Mouse (Mus musculus) cerebellum, adult 2 months (tissue): ENCODE data around the gene Casc3. TPM values are rescaled to one million over a fixed set of nuclear protein-coding genes. Genes with fewer than 3 reads are reported as not detected.

ENCODE experiments used
- DNase-seq, 2 experiments: peaks; one replicate each; pipeline ENCODE4 v3.0.0; 2021
- H3K27ac ChIP-seq: fragments of 200-500 bp; 2 replicates; pipeline ENCODE4 v1.5.1; 2012; ENCODE audit warnings: low read length, control low read depth, inconsistent platforms; ENCODE audit not compliant: insufficient read depth
- H3K27me3 ChIP-seq: fragments of 200-500 bp; 2 replicates; pipeline ENCODE4 v1.6.1; 2012; ENCODE audit warnings: inconsistent platforms, mild to moderate bottlenecking, low read length, moderate library complexity; ENCODE audit not compliant: control insufficient read depth, insufficient read depth
- H3K4me1 ChIP-seq: fragments of 200-500 bp; 2 replicates; pipeline ENCODE4 v1.6.1; 2011; ENCODE audit warnings: low read length; ENCODE audit not compliant: control insufficient read depth, insufficient read depth
- H3K4me3 ChIP-seq: fragments of 200-500 bp; replicated peaks from 2 replicates; pipeline ENCODE3; 2011; ENCODE audit warnings: mild to moderate bottlenecking, low read depth, low read length, control low read depth; ENCODE audit not compliant: insufficient read depth
- CTCF ChIP-seq: fragments of 200-500 bp; IDR thresholded peaks from 2 replicates; pipeline ENCODE4 v1.5.1; 2011; ENCODE audit warnings: low read depth, mild to moderate bottlenecking, control low read depth, low read length, moderate library complexity, borderline replicate concordance; ENCODE audit not compliant: insufficient read depth
- POLR2A ChIP-seq: fragments of 200-500 bp; IDR thresholded peaks from 2 replicates; pipeline ENCODE4 v1.6.1; 2011; ENCODE audit warnings: low read length, control low read depth, borderline replicate concordance; ENCODE audit not compliant: insufficient read depth
- WGBS: fragments of 180-500 bp; shearing (Covaris S2); methylation state at CpG from one replicate; pipeline ENCODE4 v1.1.7; 2018; 5-methylcytosine and 5-hydroxymethylcytosine counted together
- polyA plus RNA-seq: library from polyadenylated mRNA; depleted of rRNA; stranded (reverse); fragments of >200 nt; gene quantifications from 2 replicates; pipeline ENCODE4 v1.2.3, GENCODE M21; 2012

The Casc3 gene
- polyA plus RNA-seq, 1 experiment = 55.5 TPM

DNA sequence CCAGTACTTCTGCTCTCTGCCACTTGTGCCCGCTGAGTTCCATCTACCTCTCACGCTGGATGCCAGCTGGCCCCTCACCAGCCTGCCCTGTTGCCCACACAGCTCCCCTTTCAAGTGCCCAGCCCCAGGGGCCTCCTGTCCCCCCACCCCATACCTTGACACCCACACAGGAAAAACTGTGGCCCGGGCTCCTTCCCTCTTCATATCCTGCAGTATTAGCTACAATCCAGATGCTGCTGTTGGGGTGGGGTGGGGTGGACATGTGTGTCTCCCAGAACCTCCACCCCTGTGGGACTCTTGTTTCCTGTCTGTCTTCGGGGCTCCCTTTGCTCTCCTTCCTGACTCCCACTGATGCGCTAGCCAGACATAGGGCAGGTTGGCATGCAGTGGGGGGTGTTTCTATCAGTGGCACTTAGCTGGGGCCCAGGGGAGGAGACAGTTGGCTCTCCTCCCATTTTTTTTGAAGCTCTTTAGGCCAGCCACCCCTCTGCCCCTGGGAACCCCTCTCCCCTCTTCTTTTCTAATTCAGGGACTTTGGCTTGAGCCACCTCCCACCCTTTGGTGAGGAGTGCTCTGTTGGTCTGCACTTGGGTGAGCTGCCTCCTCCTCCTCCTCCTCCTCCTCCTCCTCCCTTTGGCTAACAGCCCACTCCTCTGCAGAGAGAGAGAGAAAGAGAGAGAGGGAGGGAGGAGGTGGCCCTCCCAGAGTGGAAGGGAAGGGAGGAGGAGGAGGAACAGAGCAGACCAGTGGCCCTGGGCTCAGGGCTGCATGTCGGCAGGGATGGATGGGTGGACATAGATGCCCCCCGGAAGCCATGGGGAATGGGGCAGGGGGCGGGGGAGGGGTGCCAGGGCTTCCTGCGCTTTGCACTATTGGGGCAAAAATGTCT is 39.0 kb upstream of the Casc3 start:
- no peak overlapping the region for H3K27ac ChIP-seq
- no peak overlapping the region for H3K4me3 ChIP-seq
- TF ChIP-seq CTCF (no peak), POLR2A (no peak)
- DNase-seq = peak in 1 of 2 experiments; percentile 41
- H3K27me3 ChIP-seq = no peaks in the 10 kb centered on the region
- 19% methylated on average over 9 of the region's 9 CpGs for WGBS
- H3K4me1 ChIP-seq = peaks cover 46% of the 10 kb centered on the region

DNA sequence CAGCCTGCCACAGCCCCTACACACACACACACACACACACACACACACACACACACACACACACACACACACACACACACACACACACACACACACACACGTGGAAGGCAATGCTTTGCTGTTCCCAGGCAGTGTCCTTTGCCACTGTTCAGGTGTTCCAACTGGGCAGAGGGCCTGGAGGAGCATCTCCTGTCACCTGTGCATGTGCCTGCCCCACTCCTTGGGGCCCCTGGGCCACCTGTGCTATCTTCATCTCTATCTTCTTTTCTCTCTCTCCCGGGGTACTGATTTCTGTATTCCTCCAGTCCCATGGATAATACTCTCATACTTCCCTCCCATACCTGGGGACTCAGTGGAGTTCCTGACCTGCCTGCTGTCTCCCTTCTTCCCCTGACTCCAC is 38.4 kb upstream of the Casc3 start:
- DNase-seq = peak in 1 of 2 experiments; percentile 40

DNA sequence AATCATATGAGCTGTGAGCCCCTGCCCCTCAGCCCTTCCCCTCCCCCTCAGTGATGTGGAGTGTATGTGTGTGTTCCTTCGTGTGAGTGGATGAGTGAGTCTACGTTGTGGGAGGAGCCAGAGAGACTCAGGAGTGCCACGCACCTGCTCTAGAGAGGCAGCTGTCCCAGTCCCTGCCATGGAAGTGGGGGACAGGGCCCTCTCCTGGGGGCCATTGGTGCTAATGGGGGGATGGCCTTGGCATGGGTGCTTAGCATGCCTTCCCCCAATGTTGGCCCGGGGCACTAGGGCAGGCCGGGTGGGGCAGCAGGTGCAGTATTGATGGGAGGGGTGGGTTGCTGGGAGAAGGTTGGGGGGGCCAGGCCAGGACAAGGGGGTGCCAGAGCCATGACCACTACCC is 37.9 kb upstream of the Casc3 start:
- no peak for TF ChIP-seq POLR2A
- TF ChIP-seq CTCF = no peak
- Histone ChIP-seq H3K27ac (no peak overlapping the region), H3K4me3 (no peak overlapping the region), H3K27me3 (no peaks in the 10 kb centered on the region), H3K4me1 (peaks cover 54% of the 10 kb centered on the region)
- 6% methylated on average over 5 of the region's 5 CpGs for WGBS
- DNase-seq = peak in 1 of 2 experiments; percentile 37

More for the DNA sequence above, 38.4 kb upstream of the Casc3 start:
- H3K27me3 ChIP-seq = no peaks in the 10 kb centered on the region
- TF ChIP-seq CTCF = no peak
- WGBS = 8% methylated on average over 2 of the region's 2 CpGs
- H3K4me1 ChIP-seq = peaks cover 50% of the 10 kb centered on the region
- H3K27ac ChIP-seq = no peak overlapping the region
- H3K4me3 ChIP-seq = no peak overlapping the region

DNA sequence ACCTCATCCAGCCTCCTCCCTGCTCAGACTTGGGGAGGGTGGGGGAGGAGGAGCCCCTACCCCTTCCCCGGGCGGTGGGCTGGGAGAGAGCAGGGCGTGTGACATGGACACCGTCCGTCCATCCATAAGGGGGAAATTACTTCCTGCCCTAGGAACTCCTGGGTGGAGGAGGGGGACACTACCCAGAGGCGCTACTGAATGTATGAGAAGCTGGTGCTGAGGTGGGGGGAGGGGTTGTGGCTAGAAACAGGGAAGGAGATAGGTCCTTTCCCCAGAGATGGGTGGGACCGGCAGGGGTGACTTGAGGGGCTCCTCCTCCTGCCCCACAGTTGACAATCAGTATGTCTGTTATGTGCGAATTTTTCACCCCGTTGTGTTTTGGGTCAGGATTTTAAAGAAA is 37.4 kb upstream of the Casc3 start:
- Histone ChIP-seq H3K4me1 (peaks cover 55% of the 10 kb centered on the region), H3K4me3 (no peak overlapping the region), H3K27ac (no peak overlapping the region), H3K27me3 (no peaks in the 10 kb centered on the region)
- peak; percentile 23; the same call in 1 of the 2 replicates for TF ChIP-seq POLR2A
- no peak for TF ChIP-seq CTCF
- peak in 1 of 2 experiments; percentile 42 for DNase-seq
- 23% methylated on average over 9 of the region's 9 CpGs for WGBS

DNA sequence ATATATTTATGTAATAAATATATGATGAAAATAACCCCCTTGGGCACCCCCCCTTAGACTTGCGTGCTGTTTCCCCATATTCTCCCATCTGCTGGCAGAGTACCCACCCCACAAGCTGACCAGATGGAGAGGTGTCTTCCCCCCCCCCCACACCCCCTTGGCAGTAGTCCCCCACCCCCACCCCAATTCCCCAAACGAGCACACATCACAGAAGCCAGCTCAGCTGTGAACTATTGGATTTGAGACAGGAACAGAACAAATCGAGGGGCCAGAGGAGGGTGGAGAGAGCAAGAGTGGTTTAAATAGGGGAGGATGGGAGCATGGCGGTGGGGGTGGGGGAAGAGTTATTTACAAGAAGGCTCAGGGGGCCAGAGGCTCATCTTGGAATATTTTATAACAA is 37.0 kb upstream of the Casc3 start:
- Histone ChIP-seq H3K4me1 (peaks cover 55% of the 10 kb centered on the region), H3K27me3 (no peaks in the 10 kb centered on the region), H3K27ac (no peak overlapping the region), H3K4me3 (no peak overlapping the region)
- WGBS = 3% methylated on average over 4 of the region's 4 CpGs
- TF ChIP-seq CTCF (no peak), POLR2A (no peak)
- DNase-seq = no peak

DNA sequence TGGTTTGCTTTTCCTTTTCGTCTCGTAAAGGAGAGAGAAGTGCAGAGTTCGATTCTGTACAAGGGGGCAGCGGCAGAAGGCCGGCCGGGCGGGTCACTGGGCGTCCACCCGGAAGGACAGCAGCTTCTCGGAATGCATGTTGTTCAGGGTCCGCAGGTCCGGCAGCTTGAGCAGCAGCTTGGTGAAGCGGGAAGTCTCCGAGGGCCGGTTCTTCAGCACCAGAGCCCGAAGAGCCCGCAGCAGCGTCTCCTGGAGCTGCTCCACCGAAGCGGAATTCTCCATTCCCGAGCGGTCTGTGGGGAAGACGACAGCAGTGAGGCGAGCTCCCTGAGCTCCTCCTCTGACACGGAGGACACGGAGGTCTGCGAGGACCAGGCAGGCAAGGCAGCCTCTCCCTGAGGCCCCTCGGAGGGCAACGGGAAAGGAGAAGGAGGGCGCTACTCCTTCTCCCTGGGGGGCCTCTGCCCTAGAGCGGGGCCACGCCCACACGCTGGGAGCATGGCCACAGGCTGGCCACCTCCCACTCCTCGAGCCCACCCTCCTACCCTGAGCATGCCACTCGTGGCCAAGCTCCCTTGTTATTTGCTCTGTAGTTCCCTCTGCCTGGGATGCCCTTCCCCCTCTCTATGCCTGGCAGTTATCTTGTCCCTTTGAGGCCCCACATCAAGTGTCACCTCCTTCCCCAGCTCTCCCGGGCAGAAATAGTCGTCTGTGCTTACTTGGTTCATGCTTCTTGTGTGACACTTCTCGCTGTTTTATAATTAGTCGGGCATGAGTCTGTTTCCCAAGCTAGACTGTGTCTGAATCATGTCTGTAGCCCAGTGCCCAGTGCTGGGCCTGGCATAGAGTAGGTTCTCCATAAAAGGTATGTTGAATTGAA is 36.3 kb upstream of the Casc3 start:
- 8% methylated on average over 39 of the region's 39 CpGs for WGBS
- Histone ChIP-seq H3K4me1 (peaks cover 55% of the 10 kb centered on the region), H3K27me3 (no peaks in the 10 kb centered on the region), H3K4me3 (no peak overlapping the region), H3K27ac (peak overlapping the region; percentile 9; the same call in 1 of the 2 replicates)
- peak; percentile 46 to 69 for DNase-seq
- TF ChIP-seq CTCF = no peak
- no peak for TF ChIP-seq POLR2A

DNA sequence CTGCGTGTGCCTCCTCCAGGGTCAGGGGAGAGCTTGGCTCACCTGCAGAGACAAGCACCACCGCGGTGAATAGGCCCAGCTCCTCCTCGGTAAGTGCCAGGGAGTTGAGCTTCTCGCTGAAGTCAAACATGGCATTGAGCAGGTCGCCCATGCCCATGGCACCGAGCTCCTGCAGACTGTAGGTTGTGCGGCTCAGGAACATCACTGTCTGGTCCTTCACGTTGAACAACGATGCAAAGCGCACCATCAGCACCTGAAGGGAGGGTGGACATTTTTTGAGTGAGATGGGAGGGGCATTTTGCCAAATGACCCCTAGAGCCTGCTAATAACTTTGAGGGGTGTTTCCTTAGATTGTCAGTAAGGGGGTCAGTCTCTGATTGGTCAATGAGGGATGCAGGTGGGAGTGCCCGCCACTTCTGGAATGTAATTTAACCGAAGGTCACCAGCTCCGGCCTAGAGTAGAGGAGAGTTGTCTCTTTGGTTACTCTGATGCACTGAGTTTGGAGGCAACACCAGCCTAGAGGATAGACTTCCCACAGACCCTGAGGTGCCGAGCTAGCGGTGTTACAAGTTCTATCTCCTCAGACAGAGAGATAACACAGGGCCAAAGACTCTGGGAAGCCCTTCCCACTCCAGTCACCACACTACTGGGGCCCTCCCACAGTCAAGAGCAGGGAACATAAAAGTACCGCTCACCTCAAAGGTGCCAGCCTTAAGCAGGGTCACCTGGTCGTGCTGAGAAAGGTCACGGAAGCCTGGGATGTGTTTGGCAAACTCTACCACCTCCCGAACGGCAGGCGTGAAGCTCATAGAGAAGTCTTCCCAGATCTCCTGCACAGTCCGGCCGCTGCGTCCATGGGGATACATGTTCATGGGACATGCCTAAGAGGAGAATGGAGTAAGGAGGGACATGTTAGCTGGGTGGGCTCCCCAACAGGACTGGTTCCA is 35.4 kb upstream of the Casc3 start:
- peak; percentile 34 to 51 for DNase-seq
- H3K27ac ChIP-seq = no peak overlapping the region

More for the DNA sequence above, 35.4 kb upstream of the Casc3 start:
- Histone ChIP-seq H3K4me3 (no peak overlapping the region), H3K27me3 (no peaks in the 10 kb centered on the region), H3K4me1 (peaks cover 55% of the 10 kb centered on the region)
- TF ChIP-seq CTCF (no peak), POLR2A (no peak)
- WGBS = 56% methylated on average over 25 of the region's 25 CpGs
